Comparison of ENCODE assay signal across 11 mouse cellular contexts in genomic region chr11:5017506-5017905, GRCm38 (mm10). TPM values are rescaled to one million over a fixed set of nuclear protein-coding genes. Genes with fewer than 3 reads are reported as not detected.
DNase-seq lines count a peak whose midpoint lies in the region; ATAC-seq and TF ChIP-seq lines count a peak whose summit lies in the region.
"Had no signal": no experiment of that assay in that cellular context is flagged by ENCODE, and none has a peak within 500 bp of the region (broad histone marks: within the 10 kb centered on the region; RNA-seq: fewer than 3 reads in every experiment).

No protein-coding gene starts in this region.

- H3K9me3 ChIP-seq in liver, embryonic 12.5 days (replicated peaks): no peaks in the 10 kb centered on the region
- no peaks in the 10 kb centered on the region for H3K9me3 ChIP-seq in E14TG2a.4 (ENCODE audit: low read length)
- H3K9me3 ChIP-seq: hindbrain, embryonic 13.5 days; megakaryocyte, embryonic 14.5 days had no signal

- TF ChIP-seq POLR2A in liver, adult 2 months (IDR thresholded peaks at IDR 0.05; ENCODE audit: extremely low read depth, insufficient read depth, low read length): no peak

- no peak overlapping the region for H3K9ac ChIP-seq in liver, adult 2 months (ENCODE audit: low read depth, low read length)
- H3K9ac ChIP-seq in liver, embryonic 12.5 days: no peak overlapping the region
- H3K9ac ChIP-seq: hindbrain, embryonic 13.5 days had no signal

- no peak for DNase-seq in frontal cortex, postnatal 10 days (ENCODE audit: low spot score in 2 of 2)
- DNase-seq in liver, adult 2 months (ENCODE audit: extremely low read depth, low read depth, low spot score): no peak
- peak; percentile 65 for DNase-seq in brain, adult 2 months (ENCODE audit: low read depth, low spot score)
- DNase-seq in thymus, adult 18-20 months: no peak
- DNase-seq in urinary bladder, adult 18-20 months (ENCODE audit: low spot score in 2 of 2): no peak

- H3K79me2 ChIP-seq in liver, adult 2 months (ENCODE audit: control insufficient read depth, insufficient read depth, low read length): no peaks in the 10 kb centered on the region

- H3K27me3 ChIP-seq in liver, adult 2 months (ENCODE audit: control insufficient read depth, insufficient read depth, low read length): no peaks in the 10 kb centered on the region
- H3K27me3 ChIP-seq in liver, embryonic 12.5 days (replicated peaks): no peaks in the 10 kb centered on the region
- no peaks in the 10 kb centered on the region for H3K27me3 ChIP-seq in E14TG2a.4 (ENCODE audit: insufficient read depth, low read length)
- H3K27me3 ChIP-seq: hindbrain, embryonic 13.5 days; megakaryocyte, embryonic 14.5 days had no signal

- peaks cover 61% of the 10 kb centered on the region for H3K36me3 ChIP-seq in liver, adult 2 months (ENCODE audit: control insufficient read depth, insufficient read depth, low read length)
- H3K36me3 ChIP-seq in liver, embryonic 12.5 days: peaks cover 92% of the 10 kb centered on the region
- peaks cover 87% of the 10 kb centered on the region for H3K36me3 ChIP-seq in E14TG2a.4 (ENCODE audit: insufficient read depth, low read length)

- 80% methylated on average over 6 of the region's 6 CpGs for WGBS in liver, adult 2 months
- 72% methylated on average over 6 of the region's 6 CpGs for whole genome bisulfite sequencing in liver, embryonic 12.5 days (ENCODE audit: insufficient replicate concordance)

- no peaks in the 10 kb centered on the region for H3K4me1 ChIP-seq in liver, adult 2 months (ENCODE audit: control insufficient read depth, insufficient read depth, low read length)
- 0 out of 2 replicates have a peak, but pooled peaks cover 4% of the 10 kb centered on the region for H3K4me1 ChIP-seq in liver, embryonic 12.5 days
- H3K4me1 ChIP-seq in E14TG2a.4 (replicated peaks; ENCODE audit: low read depth, low read length): no peaks in the 10 kb centered on the region
- H3K4me1 ChIP-seq: hindbrain, embryonic 13.5 days had no signal

- no peak overlapping the region for H3K4me2 ChIP-seq in liver, embryonic 12.5 days
- H3K4me2 ChIP-seq: hindbrain, embryonic 13.5 days had no signal

- no peak overlapping the region for H3K4me3 ChIP-seq in liver, adult 2 months (ENCODE audit: insufficient read depth, low read depth, low read length)
- no peak overlapping the region for H3K4me3 ChIP-seq in liver, embryonic 12.5 days
- H3K4me3 ChIP-seq in E14TG2a.4 (replicated peaks; ENCODE audit: low read length): no peak overlapping the region
- H3K4me3 ChIP-seq: hindbrain, embryonic 13.5 days; megakaryocyte, embryonic 14.5 days had no signal

- TF ChIP-seq CTCF in liver, adult 2 months (IDR thresholded peaks at IDR 0.05; ENCODE audit: low read depth, low read length): peak; percentile 20; the same call in 1 of the 2 replicates
- peak; percentile 34; the same call in 1 of the 2 replicates for TF ChIP-seq CTCF in E14TG2a.4 (conservative IDR thresholded peaks at IDR 0.05; ENCODE audit: low read length)

- peak; percentile 71; the same call in 1 of the 2 replicates for ATAC-seq in frontal cortex, adult (ENCODE audit: low TSS enrichment)
- no peak for ATAC-seq in liver, embryonic 12.5 days

- H3K27ac ChIP-seq in liver, adult 2 months (replicated peaks; ENCODE audit: insufficient read depth, low read depth, low read length): no peak overlapping the region
- H3K27ac ChIP-seq in liver, embryonic 12.5 days: no peak overlapping the region
- H3K27ac ChIP-seq: hindbrain, embryonic 13.5 days had no signal

RNA-seq across cellular contexts. Expression of gene Ap1b1, which starts 30.9 kb away (rescaled TPM):
- 30.1 and 41.2 TPM in 2 replicates for total RNA-seq in liver, adult 2 months (2014; rRNA removed)
- polyA plus RNA-seq in liver, adult 2 months (2012; rRNA removed): 46.7 and 48.8 TPM in 2 replicates
- 110 TPM in 2 replicates for polyA plus RNA-seq in liver, embryonic 12.5 days (2016; fragmentation: Nextera tagmentation; extraction: Ambion mirVana)

RNA-seq across cellular contexts. Expression of gene Rasl10a, which starts 40.4 kb away (rescaled TPM):
- total RNA-seq in liver, adult 2 months (2014; rRNA removed): not detected in 2 replicates
- polyA plus RNA-seq in liver, adult 2 months (2012; rRNA removed): 0.26 TPM in 1 of 2 replicates, not detected in the other
- polyA plus RNA-seq in liver, embryonic 12.5 days (2016; fragmentation: Nextera tagmentation; extraction: Ambion mirVana): 0.77 and 1.1 TPM in 2 replicates
- total RNA-seq: common myeloid progenitor, adult 5-6 weeks had no signal

RNA-seq across cellular contexts. Expression of gene Gas2l1, which starts 47.6 kb away (rescaled TPM):
- 3.1 and 7.3 TPM in 2 replicates for total RNA-seq in liver, adult 2 months (2014; rRNA removed)
- polyA plus RNA-seq in liver, adult 2 months (2012; rRNA removed): 25.4 and 25.8 TPM in 2 replicates
- 35.2 and 37.5 TPM in 2 replicates for polyA plus RNA-seq in liver, embryonic 12.5 days (2016; fragmentation: Nextera tagmentation; extraction: Ambion mirVana)
- total RNA-seq: common myeloid progenitor, adult 5-6 weeks had no signal
